Mouse (Mus musculus): ENCODE results near the gene Apof. TPM values are rescaled to one million over a fixed set of nuclear protein-coding genes. Genes with fewer than 3 reads are reported as not detected.
"Not testable (repeated sequence)": the region's sequence is repeated elsewhere in the genome, so short reads cannot be mapped to it uniquely, and the experiment has no call there.

The Apof gene
- total RNA-seq, 1 experiment from 2014 or later, result 9.7 TPM

GRCm38 (mm10) chr10:128258953-128259352 is 9.5 kb upstream of the Apof start:
- no peak for DNase-seq

DNA sequence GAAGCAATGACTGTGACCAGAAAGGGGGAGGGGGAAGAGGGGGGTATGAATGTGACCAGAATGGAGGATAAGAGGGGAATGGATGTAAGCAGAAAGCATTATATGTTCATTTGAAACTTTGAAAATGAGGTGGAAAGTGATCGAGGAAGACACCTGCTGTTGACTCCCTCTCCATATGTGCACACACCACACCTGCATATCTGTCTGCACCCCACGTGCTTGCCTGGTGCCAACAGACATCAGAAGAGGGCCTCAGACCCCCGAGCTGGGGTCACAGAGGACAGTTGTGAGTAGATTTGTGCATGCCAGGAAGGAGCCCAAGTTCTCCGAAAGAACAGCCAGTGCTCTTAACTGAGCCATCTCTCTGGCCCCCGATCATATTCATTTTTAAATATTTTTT is 8.5 kb upstream of the Apof start:
- DNase-seq, result no peak

DNA sequence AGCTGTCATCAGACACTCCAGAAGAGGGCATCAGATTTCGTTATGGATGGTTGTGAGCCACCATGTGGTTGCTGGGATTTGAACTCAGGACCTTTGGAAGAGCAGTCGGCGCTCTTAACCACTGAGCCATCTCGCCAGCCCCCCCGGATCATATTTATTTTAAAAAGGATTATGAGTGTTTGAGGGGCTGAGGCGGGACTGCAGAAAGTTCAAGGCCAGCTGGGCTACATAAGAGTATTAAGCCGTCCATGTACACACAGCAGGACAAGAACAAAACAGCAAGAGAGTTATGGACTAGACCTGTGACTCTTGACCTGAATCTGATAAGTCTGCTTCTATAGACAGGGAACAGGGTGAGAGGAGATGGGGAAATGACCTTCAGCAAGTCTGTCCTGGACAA is 8.1 kb upstream of the Apof start:
- not testable (repeated sequence) for DNase-seq

GRCm38 (mm10) chr10:128262300-128262699 is 6.2 kb upstream of the Apof start:
- no peak for DNase-seq

- no peak for DNase-seq
These were observed 4.8 kb upstream of the Apof start for GRCm38 (mm10) chr10:128263393-128264310.

DNA sequence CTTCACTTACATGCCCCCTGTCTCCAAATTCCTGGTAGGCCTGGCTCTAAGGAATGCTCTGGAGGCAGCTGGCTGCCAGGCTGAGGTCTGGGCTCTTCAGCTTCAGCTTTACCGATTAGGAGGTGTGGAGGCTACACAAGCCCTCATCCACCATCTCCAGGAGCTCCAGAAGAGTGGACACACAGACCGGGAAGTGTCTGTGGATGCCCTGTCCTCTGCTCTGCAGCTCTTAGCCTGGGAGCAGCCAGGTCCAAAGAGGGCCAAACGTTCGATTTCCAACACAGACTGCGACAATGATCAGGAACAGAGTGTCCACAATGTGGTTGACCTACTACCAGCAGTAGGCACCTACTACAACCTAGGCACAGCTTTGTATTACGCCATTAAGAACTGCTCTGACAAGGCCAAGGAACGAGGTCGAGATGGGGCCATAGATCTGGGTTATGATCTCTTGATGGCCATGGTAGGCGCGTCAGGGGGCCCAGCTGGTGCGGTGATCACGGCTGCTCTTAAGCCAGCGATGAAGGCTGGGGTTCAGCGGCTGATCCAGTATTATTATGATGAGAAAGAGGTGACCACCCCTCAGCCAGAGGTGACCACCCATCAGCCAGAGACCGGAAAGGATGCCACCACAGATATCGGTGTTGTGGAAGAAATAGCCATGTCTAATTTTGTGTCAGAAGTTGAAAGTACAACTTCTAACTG is 887 bp downstream of the Apof start:
- DNase-seq, result no peak

GRCm38 (mm10) chr10:128270287-128270841 is 1.9 kb downstream of the Apof start, which contains the start of gene Stat2:
Gene Stat2 (plus strand): TSS chr10:128270559.
- DNase-seq, result peak; percentile 97

DNA sequence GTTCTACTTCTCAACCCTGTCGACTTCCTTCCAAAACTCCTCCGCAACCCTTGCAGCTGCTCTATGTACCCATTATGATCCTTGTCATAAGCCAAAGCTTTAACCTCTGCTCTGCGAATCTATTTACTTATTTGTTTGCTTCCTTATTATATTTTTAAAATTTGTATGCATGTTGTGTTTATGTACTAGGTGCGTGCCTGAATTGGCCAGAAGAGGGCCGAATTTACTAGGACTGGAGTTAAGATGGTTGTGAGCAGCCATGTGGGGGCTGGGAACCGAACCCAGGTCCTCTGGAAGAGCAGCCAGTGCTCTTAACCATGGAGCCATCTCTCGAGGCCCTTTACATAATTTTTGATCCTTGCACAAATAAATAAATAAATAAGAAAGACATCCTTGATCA is 2.4 kb downstream of the Apof start:
- no peak for DNase-seq

DNA sequence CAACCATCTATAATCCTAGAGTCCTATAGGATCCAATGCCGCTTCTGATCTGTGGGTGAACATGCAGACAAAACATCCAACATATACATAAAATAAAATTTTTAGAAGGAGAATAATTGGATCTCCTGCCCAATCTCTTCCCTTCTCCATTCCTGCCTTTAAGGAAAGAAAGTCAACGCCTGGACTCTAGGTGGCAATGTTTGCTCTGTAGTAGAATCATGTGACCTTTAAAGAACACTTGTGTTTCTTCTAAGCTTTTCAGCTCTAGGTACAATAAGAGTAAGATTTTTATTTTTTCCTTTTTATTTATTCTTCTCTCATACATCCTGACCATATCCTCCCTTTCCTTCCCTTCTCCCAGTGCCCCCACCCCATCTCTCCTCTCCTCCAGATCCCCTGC is 3.4 kb downstream of the Apof start:
- no peak for DNase-seq

DNA sequence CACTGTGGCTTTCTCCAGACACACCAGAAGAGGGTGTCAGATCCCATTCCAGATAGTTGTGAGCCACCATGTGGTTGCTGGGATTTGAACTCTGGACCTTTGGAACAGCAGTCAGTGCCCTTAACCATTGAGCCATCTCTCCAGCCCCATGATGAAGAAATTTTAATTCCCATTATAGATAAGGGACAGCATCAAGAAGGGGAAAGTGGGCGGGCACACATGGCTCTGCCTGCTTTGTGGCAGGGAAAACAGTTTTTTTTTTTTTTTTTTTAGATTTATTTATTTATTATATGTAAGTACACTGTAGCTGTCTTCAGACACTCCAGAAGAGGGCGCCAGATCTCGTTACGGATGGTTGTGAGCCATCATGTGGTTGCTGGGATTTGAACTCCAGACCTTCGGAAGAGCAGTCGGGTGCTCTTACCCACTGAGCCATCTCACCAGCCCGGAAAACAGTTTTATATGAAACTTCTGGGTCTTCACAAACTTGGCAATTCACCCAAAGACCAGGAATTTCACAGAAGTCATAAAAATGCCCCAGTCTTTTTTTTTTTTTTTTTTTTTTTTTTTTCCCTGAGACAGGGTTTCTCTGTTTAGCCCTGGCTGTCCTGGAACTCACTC is 4.5 kb downstream of the Apof start:
- DNase-seq, result not testable (repeated sequence)

DNA sequence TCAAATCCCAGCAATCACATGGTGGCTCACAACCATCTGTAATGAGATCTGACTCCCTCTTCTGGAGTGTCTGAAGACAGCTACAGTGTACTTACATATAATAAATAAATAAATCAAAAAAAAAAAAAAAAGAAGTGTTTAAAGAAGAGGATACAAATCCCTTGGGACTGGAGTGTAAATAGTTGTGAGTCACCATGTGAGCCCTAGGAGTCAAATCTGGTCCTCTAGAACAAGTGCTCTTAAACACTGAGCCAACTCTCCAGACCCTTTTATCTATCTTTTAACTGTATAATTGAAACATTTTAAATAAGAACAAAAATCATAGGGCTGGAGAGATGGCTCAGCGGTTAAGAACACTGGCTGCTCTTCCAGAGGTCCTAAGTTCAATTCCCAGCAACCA is 6.9 kb downstream of the Apof start:
- DNase-seq, result not testable (repeated sequence)

- DNase-seq, result no peak
These were observed 9.7 kb downstream of the Apof start for GRCm38 (mm10) chr10:128278158-128278557.

GRCm38 (mm10) chr10:128280943-128281342 is 12.5 kb downstream of the Apof start:
- no peak for DNase-seq

DNA sequence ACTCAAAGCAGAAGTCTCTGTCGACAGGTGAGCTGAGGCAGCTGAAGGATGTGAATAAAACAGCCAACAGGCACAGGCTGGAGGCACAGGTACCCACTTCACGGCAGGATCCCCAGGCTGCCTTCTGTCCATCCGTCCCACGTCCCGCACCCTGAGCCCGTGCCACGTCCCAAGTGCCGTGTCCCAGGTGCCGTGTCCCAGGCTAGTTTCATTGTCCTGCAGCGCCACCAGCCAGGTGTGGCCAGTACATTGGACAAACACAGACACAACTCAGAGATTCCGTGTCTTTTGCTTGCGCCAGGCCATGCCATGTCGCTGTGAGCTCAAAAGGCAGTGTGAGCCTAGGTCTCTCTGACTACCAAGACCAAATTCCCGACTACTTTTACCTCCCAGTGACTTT is 13.2 kb downstream of the Apof start:
- no peak for DNase-seq

DNA sequence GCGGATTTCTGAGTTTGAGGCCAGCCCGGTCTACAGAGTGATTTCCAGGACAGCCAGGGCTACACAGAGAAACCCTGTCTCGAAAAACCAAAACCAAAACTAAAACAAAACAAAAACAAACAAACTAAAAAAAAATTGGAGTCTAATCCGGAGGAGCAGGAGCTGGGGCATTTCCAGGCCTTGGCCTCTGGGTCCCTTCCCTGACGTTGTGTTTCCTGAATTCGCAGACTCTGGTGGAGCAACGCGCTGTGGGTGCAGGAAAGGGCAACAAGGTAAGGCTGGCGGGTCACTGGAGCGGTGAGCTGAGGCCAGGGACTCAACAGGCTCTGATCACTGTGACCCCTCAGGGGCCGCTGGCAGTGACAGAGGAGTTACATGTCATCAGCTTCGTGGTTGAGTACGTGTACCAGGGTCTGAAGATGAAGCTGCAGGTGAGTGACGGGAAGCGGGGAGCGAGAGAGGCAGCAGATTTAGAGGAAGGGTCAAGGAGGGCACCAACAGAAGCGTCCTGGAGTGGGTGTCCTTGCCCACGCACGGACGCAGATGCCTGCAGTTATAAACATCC is 14.5 kb downstream of the Apof start:
- no peak for DNase-seq

- peak; percentile 72 for DNase-seq
These were observed 15.4 kb downstream of the Apof start for GRCm38 (mm10) chr10:128283604-128284579.

- not testable (repeated sequence) for DNase-seq
These were observed 22.1 kb downstream of the Apof start for GRCm38 (mm10) chr10:128290594-128290993.

GRCm38 (mm10) chr10:128296370-128297090 is 28.1 kb downstream of the Apof start:
- no peak for DNase-seq

DNA sequence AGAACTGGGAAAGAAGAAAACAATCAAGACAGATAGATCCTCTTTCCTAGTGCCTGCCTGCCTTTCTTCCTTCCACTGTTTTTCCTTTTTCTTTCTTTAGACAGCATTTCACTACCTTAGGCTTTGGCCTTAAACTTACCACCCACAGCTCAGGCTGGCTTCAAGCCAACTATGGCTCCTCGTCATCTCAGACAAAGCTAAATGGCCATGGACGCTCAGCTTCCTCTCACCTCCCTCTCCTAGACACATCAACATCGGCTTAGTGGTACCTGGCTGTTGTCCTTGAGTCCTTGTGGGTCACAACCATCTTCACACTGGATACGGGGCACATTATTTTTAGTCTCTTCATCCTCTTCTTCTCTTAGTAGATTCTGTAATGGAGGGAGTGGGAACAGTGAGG is 28.8 kb downstream of the Apof start:
- peak; percentile 49 for DNase-seq

DNA sequence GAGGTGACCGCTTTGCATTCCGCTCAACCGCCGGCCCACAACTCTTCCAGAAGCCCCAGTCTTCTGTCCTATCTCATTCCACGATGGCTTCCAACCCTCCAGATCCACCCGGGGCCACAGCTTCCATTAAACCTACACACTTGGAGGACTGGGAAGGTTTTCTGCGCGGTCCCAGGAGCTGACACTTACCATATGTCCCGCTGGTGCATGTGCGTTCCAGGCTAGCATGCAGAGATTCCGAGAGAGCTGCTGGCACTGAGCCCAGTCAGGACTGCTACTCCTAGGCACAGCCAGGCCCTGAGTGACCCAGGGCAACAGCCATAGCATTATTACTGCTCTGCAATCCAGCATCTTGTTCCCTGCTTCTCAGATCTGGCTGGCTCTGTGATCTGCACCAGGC is 29.2 kb downstream of the Apof start:
- peak; percentile 37 for DNase-seq

Data from adrenal gland, postnatal 25 days (tissue).